9 mouse cellular contexts compared by ENCODE assay signal in genomic region chr7:126039247-126039835, GRCm38 (mm10). TPM values are rescaled to one million over a fixed set of nuclear protein-coding genes. Genes with fewer than 3 reads are reported as not detected.
DNase-seq lines count a peak whose midpoint lies in the region; ATAC-seq lines count a peak whose summit lies in the region.
"Had no signal": no experiment of that assay in that cellular context is flagged by ENCODE, and none has a peak within 500 bp of the region (broad histone marks: within the 10 kb centered on the region; RNA-seq: fewer than 3 reads in every experiment).

No protein-coding gene starts in this region.

- peak; percentile 22 for DNase-seq in cerebellum, adult 9-11 months
- DNase-seq in cerebellum, adult 11-12 months = no peak
- DNase-seq in c-Kit-positive CD71-negative TER-119-negative erythroid progenitor cells, embryonic 14.5 days (ENCODE audit: low read depth) = peak; percentile 42
- no peak for DNase-seq in cerebellum, adult 9-10 months
- DNase-seq in adrenal gland, adult 18-20 months (ENCODE audit: low spot score in 2 of 2) = no peak
- DNase-seq in embryo, embryonic 10 days (ENCODE audit: low spot score) = no peak
- DNase-seq: thymus, postnatal 4 days had no signal

- H3K4me2 ChIP-seq in hindbrain, embryonic 12.5 days (replicated peaks) = peak overlapping the region; percentile 15; the same call in 1 of the 2 replicates

- peak; percentile 30; the same call in 1 of the 2 replicates for ATAC-seq in hindbrain, embryonic 12.5 days (ENCODE audit: low FRiP score)
- ATAC-seq in megakaryocyte-erythroid progenitor cell, adult 5-6 weeks (replicated peaks; ENCODE audit: low FRiP score, low TSS enrichment, poor library complexity, severe bottlenecking) = peak; percentile 55

- H3K4me3 ChIP-seq in hindbrain, embryonic 12.5 days = no peak overlapping the region

- no peaks in the 10 kb centered on the region for H3K9me3 ChIP-seq in hindbrain, embryonic 12.5 days (replicated peaks)

- no peaks in the 10 kb centered on the region for H3K27me3 ChIP-seq in hindbrain, embryonic 12.5 days

- WGBS in hindbrain, embryonic 12.5 days = 77% methylated on average over 5 of the region's 5 CpGs

- H3K9ac ChIP-seq in hindbrain, embryonic 12.5 days = peak overlapping the region; percentile 20; the same call in 1 of the 2 replicates

- H3K27ac ChIP-seq in hindbrain, embryonic 12.5 days = peak overlapping the region; percentile 72

- H3K4me1 ChIP-seq in hindbrain, embryonic 12.5 days = peaks cover 29% of the 10 kb centered on the region

- no peaks in the 10 kb centered on the region for H3K36me3 ChIP-seq in hindbrain, embryonic 12.5 days

RNA-seq across cellular contexts. Expression of gene Gsg1l, which starts 42.9 kb away (rescaled TPM):
- 6.0 and 6.5 TPM in 2 replicates for polyA plus RNA-seq in hindbrain, embryonic 12.5 days (2016; fragmentation: Nextera tagmentation; extraction: Ambion mirVana)
- not detected in 2 replicates for total RNA-seq in megakaryocyte-erythroid progenitor cell, adult 5-6 weeks (2014; fragmentation: Nextera tagmentation)
- total RNA-seq in megakaryocyte-erythroid progenitor cell, adult 5-6 weeks (2017) = not detected in 2 replicates
- 10 to 100 TPM; 31.6 to 71.0 TPM for total RNA-seq in adrenal gland, adult 18-20 months (2021)

Comparison
In these comparisons a context has a peak if more than half of its experiments do, and no peak if none do; other contexts are left out.
1. DNase-seq: peak in cerebellum, adult 9-11 months (single experiment) and c-Kit-positive CD71-negative TER-119-negative erythroid progenitor cells, embryonic 14.5 days (single experiment); none in cerebellum, adult 11-12 months (single experiment), cerebellum, adult 9-10 months (single experiment), adrenal gland, adult 18-20 months (0 of 2) and embryo, embryonic 10 days (single experiment).
2. RNA of gene Gsg1l, which starts 42.9 kb away (total RNA-seq): 31.6 to 71.0 TPM in adrenal gland, adult 18-20 months; not detected in megakaryocyte-erythroid progenitor cell, adult 5-6 weeks; every median in the first group is over 10 times any median in the second.